Mouse (Mus musculus): ENCODE measurements around the gene Strn3.
A peak's percentile ranks its signal among the peaks of the same experiment; 100 is the strongest.
"Not testable (repeated sequence)": the region's sequence is repeated elsewhere in the genome, so short reads cannot be mapped to it uniquely, and the experiment has no call there.

Gene Strn3

DNA sequence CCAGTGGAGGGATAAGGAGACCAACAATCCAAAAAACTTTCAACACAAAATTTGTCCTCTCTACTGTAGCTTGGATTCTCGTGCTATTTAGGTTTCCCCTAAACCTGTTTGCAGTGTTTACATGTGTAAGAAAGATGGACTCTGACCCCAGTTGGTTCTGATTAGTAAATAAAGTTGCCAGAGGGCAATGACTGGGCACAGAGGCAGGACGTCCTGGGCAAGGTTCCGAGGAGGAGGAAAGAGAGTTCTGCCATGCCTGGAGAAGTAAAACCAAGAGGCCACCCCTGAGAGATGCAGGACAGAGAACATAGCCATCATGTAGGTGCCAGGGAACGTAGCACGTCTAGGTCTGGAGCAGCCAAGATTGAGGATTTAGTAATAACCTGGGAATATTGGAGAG is 79.3 kb downstream of the Strn3 start:
- no peak for DNase-seq (ENCODE audit: low spot score)

GRCm38 (mm10) chr12:51606138-51606537 is 85.6 kb downstream of the Strn3 start:
- DNase-seq (ENCODE audit: low spot score), result peak; percentile 24

DNA sequence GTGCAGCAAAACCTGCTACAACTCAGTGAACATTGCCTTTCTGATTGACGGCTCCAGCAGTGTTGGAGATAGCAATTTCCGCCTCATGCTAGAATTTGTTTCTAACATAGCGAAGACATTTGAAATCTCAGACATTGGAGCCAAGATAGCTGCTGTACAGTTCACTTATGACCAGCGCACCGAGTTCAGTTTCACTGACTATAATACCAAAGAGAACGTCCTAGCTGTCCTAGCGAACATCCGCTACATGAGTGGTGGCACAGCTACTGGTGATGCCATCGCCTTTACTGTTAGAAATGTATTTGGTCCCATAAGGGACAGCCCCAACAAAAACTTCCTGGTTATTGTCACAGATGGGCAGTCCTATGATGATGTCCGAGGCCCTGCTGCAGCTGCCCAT is 88.4 kb downstream of the Strn3 start:
- no peak for DNase-seq (ENCODE audit: low spot score)

- DNase-seq (ENCODE audit: low spot score), result no peak
Measured at GRCm38 (mm10) chr12:51594030-51594470, 97.6 kb downstream of the Strn3 start.

DNA sequence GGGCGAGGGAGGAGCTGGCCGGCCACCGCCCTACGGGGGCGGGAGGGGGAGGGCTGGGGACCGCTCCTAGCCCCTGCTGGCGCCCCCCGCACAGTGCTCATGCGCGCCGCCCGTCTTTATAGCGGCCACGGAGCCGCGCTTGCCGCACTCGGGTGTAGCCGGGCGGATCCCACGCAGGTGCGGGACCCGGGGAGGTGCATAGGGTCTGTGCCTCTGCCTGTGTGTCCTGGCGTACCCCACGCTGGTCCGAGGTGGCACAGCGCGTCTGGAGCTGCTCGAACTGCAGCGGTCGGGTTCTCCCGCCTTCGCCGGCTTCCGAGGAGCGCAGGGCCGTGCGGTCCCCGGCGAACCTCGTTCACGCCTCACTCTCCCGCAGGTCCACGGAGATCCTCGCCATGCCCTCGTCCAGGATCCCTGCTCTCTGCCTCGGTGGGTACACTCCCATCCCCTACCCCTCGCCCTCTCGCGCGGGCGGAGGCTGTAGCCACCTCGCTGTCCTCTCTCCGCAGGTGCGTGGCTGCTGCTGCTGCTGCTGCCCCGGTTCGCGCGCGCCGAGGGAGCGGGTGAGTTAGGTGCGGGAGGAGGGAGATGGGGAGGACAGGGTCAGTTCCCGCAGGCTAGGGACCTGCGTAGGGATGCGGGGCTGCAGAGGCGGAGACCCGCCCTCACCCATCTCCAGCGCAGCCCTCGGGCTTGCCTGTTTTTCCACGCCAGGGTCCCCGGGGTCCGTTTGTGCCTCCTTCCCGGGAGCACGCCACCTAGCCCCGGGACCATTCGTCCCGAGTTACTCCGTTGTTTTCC is 98.3 kb downstream of the Strn3 start, which contains the start of gene Coch:
Coch (plus strand) TSS at position 113 of the 801 bp plus-strand sequence.
- DNase-seq (ENCODE audit: low spot score), result no peak

DNA sequence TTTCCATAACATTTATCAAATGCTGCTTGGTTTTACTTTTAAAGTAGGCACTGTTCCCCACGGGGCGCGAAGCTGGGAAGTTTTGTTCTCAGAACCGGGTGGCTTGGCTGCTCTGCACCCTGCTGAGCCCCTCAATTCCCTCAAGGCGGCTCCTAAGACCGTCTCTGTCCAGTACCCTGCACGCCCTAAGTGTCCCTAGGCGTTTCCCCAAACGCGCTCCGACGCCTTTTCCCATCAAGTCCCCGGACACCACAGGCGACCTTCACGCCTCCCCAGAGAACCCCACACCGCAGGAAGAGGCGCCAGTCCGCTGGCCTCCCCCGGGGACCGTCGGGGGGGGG is 98.8 kb downstream of the Strn3 start:
- DNase-seq (ENCODE audit: low spot score), result no peak

DNA sequence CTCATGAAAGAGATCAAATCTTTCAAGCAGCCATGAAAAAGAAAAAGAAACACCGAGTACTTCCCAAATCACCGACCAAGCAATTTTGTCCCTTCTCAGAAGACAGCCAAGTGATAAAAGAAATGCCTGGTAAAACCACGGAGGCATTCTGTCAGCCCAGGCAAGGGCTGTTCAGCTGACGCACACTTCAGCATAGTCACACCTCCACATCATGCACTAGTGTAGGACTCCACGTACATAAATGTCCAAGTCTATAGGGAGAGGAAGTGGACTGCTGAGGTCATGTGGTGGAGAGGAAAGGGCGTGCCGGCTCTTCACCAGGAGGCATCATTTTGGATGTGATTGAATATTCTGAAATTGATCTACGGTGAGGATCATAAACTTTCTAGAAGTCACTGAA is 99.8 kb downstream of the Strn3 start:
- DNase-seq (ENCODE audit: low spot score), result no peak

GRCm38 (mm10) chr12:51589263-51589662 is 102.4 kb downstream of the Strn3 start:
- no peak for DNase-seq (ENCODE audit: low spot score)

GRCm38 (mm10) chr12:51577816-51578215 is 113.9 kb downstream of the Strn3 start:
- DNase-seq (ENCODE audit: low spot score), result not testable (repeated sequence)

- DNase-seq (ENCODE audit: low spot score), result no peak
Measured at GRCm38 (mm10) chr12:51572651-51573050, 119.0 kb downstream of the Strn3 start.

- no peak for DNase-seq (ENCODE audit: low spot score)
Measured at GRCm38 (mm10) chr12:51569944-51570343, 121.8 kb downstream of the Strn3 start.

GRCm38 (mm10) chr12:51569472-51569871 is 122.2 kb downstream of the Strn3 start:
- DNase-seq (ENCODE audit: low spot score), result no peak

DNA sequence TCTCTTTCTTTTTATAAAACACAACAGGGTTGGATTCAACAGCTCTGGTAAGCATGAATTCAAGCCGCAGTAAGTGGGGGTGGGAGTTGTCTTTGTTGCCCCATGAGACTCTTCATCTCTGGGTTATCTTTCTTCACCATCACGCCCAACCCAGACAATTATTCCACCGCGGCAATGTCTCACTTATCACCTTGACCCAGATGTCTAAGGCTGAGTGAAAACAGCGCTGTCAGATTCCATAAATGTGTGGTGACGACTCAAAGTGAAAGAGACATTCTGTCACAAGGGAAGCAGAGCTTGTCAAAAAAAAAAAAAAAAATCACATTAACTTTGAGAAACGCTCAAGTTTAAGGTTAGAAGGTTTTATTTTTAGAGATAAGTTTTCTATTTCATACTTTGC is 124.5 kb downstream of the Strn3 start:
- no peak for DNase-seq (ENCODE audit: low spot score)

- no peak for DNase-seq (ENCODE audit: low spot score)
Measured at GRCm38 (mm10) chr12:51561416-51561815, 130.3 kb downstream of the Strn3 start.
